Mouse (Mus musculus): ENCODE measurements around the gene Fermt1. TPM values are rescaled to one million over a fixed set of nuclear protein-coding genes. Genes with fewer than 3 reads are reported as not detected.

The Fermt1 gene
- polyA plus RNA-seq, 1 experiment from 2014 or later = 0.04 TPM

DNA sequence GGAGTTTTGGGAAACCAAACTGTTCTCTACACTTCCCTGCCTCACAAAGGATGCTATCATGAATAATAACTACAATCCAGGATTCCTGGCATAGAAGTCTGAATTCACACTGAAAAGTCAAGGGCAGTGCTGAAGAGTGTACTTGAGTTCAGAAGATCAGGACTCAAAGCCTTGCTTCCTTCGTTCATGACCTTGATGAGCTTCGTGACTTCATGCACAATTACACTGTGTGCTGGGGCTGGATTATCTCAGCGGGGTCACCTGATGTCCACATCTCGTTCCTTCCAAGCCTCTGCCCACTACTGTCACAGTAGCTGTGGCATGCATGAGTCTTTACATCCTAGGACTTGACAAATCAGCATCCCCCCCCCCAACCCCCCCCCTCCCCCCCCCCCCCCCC is 44.1 kb downstream of the Fermt1 start:
- Histone ChIP-seq H3K9me3 (ENCODE audit: control insufficient read depth, low read length) (no peaks in the 10 kb centered on the region; the same call in 1 of the 2 replicates), H3K27me3 (replicated peaks; ENCODE audit: control insufficient read depth, insufficient read depth, low read length) (no peaks in the 10 kb centered on the region), H3K4me2 (ENCODE audit: low read length) (no peak overlapping the region), H3K9ac (ENCODE audit: low read depth, low read length) (no peak overlapping the region), H3K4me3 (ENCODE audit: low read length) (no peak overlapping the region), H3K4me1 (ENCODE audit: control insufficient read depth, insufficient read depth, low read depth, low read length) (no peaks in the 10 kb centered on the region), H3K36me3 (ENCODE audit: control insufficient read depth, insufficient read depth, low read length) (no peaks in the 10 kb centered on the region), H3K27ac (ENCODE audit: low read depth, low read length) (no peak overlapping the region)
- no peak for ATAC-seq
- WGBS = 82% methylated on average over 4 of the region's 4 CpGs

DNA sequence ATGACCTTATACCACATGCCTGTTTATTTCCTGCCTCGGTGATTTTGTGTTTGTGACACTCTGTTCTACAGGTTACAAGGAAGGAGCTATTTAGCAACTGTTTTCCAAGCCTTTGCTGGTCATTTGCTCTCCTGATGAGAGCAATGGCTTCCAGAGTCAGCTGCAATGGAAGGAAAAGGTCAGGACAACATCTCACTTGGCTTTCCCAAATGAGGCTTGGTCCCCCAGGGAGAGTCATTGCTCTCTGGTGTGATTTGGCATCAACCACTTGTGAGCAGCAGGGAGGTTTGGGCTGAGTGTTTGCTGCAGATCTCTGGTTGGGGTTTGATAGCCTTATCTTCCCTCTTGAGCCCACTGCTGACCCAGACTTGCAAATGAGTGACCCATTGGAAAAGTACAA is 45.1 kb downstream of the Fermt1 start:
- Histone ChIP-seq H3K4me2 (ENCODE audit: low read length) (no peak overlapping the region), H3K9me3 (ENCODE audit: control insufficient read depth, low read length) (no peaks in the 10 kb centered on the region), H3K4me1 (ENCODE audit: control insufficient read depth, insufficient read depth, low read depth, low read length) (no peaks in the 10 kb centered on the region), H3K4me3 (ENCODE audit: low read length) (no peak overlapping the region), H3K27me3 (replicated peaks; ENCODE audit: control insufficient read depth, insufficient read depth, low read length) (no peaks in the 10 kb centered on the region), H3K27ac (ENCODE audit: low read depth, low read length) (no peak overlapping the region), H3K9ac (ENCODE audit: low read depth, low read length) (no peak overlapping the region), H3K36me3 (ENCODE audit: control insufficient read depth, insufficient read depth, low read length) (no peaks in the 10 kb centered on the region)
- ATAC-seq = no peak
- 81% methylated on average over 1 of the region's 1 CpGs for WGBS

- H3K4me2 ChIP-seq (ENCODE audit: low read length) = no peak overlapping the region
- WGBS = 75% methylated on average over 1 of the region's 1 CpGs
- no peak overlapping the region for H3K9ac ChIP-seq (ENCODE audit: low read depth, low read length)
- no peak overlapping the region for H3K4me3 ChIP-seq (ENCODE audit: low read length)
- H3K9me3 ChIP-seq (ENCODE audit: control insufficient read depth, low read length) = no peaks in the 10 kb centered on the region
- no peak for ATAC-seq
- H3K4me1 ChIP-seq (ENCODE audit: control insufficient read depth, insufficient read depth, low read depth, low read length) = no peaks in the 10 kb centered on the region
- H3K27ac ChIP-seq (ENCODE audit: low read depth, low read length) = no peak overlapping the region
- no peaks in the 10 kb centered on the region for H3K27me3 ChIP-seq (replicated peaks; ENCODE audit: control insufficient read depth, insufficient read depth, low read length)
- H3K36me3 ChIP-seq (ENCODE audit: control insufficient read depth, insufficient read depth, low read length) = no peaks in the 10 kb centered on the region
Measured at GRCm38 (mm10) chr2:132898211-132898610, 47.5 kb downstream of the Fermt1 start.

DNA sequence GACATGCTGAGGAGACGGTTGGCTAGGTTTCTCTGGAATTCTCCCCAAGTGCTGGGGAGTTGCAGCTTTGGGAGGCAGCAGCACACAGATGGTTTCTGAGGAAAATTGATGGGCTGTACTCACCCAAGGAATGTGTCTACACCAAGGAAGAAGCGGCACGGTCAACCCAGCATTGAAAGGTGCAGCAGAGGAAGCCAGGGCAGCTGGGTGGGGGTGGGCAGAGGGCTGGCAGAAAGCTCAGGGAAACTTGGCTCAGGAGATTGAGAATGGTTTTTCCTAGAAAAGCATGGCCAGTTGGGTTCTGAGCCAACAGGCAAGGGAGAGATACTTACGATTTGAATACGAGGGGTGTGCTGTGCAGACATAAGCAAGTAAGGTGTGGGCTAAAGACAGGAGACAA is 51.9 kb downstream of the Fermt1 start:
- Histone ChIP-seq H3K4me3 (ENCODE audit: low read length) (no peak overlapping the region), H3K4me2 (ENCODE audit: low read length) (no peak overlapping the region), H3K27me3 (replicated peaks; ENCODE audit: control insufficient read depth, insufficient read depth, low read length) (no peaks in the 10 kb centered on the region), H3K9ac (ENCODE audit: low read depth, low read length) (no peak overlapping the region; the same call in 1 of the 2 replicates), H3K9me3 (ENCODE audit: control insufficient read depth, low read length) (no peaks in the 10 kb centered on the region), H3K4me1 (ENCODE audit: control insufficient read depth, insufficient read depth, low read depth, low read length) (no peaks in the 10 kb centered on the region), H3K27ac (ENCODE audit: low read depth, low read length) (no peak overlapping the region), H3K36me3 (ENCODE audit: control insufficient read depth, insufficient read depth, low read length) (no peaks in the 10 kb centered on the region)
- ATAC-seq = no peak
- WGBS = 78% methylated on average over 5 of the region's 5 CpGs

GRCm38 (mm10) chr2:132885312-132885711 is 60.4 kb downstream of the Fermt1 start:
- Histone ChIP-seq H3K27me3 (replicated peaks; ENCODE audit: control insufficient read depth, insufficient read depth, low read length) (peaks cover 10% of the 10 kb centered on the region), H3K9me3 (ENCODE audit: control insufficient read depth, low read length) (no peaks in the 10 kb centered on the region), H3K27ac (ENCODE audit: low read depth, low read length) (no peak overlapping the region), H3K36me3 (ENCODE audit: control insufficient read depth, insufficient read depth, low read length) (no peaks in the 10 kb centered on the region), H3K9ac (ENCODE audit: low read depth, low read length) (no peak overlapping the region), H3K4me3 (ENCODE audit: low read length) (no peak overlapping the region), H3K4me1 (ENCODE audit: control insufficient read depth, insufficient read depth, low read depth, low read length) (no peaks in the 10 kb centered on the region), H3K4me2 (ENCODE audit: low read length) (no peak overlapping the region)
- ATAC-seq = no peak
- 95% methylated on average over 7 of the region's 7 CpGs for whole genome bisulfite sequencing

DNA sequence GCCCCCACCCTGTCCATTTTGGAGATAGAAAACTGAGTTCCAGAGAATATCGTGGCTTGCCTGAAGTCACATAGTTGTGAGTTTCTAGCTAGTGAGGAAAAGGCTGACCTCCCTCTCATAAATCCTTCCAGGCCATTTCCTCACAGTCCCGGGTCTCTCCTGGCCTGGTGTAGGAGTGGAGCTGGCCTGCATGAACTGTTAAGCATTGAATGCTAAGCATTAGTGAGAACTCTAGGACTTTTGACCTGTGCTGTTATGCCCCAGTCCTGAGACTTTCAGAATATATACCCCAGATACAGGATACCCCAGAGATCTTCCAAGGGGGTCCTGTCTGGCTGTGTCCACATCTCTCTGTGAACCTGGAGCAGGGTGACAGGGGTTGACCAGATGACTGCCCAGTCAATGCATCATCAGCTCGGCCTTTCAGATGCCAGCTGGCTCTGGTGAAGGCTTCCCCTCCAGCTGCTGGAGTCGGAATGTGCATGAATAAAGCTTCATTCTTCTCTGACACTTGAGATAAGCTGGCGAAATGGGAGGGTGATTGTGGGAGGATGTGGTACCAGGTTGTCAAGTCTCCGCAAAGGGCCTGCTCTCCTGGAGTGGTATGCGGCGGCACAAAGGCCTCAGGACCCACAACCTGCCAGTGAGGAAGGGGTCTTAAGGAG is 61.3 kb downstream of the Fermt1 start:
- no peak for ATAC-seq
- Histone ChIP-seq H3K9me3 (ENCODE audit: control insufficient read depth, low read length) (no peaks in the 10 kb centered on the region), H3K27me3 (replicated peaks; ENCODE audit: control insufficient read depth, insufficient read depth, low read length) (peaks cover 11% of the 10 kb centered on the region), H3K4me3 (ENCODE audit: low read length) (no peak overlapping the region), H3K4me2 (ENCODE audit: low read length) (no peak overlapping the region), H3K4me1 (ENCODE audit: control insufficient read depth, insufficient read depth, low read depth, low read length) (peaks cover 4% of the 10 kb centered on the region; the same call in 1 of the 2 replicates), H3K27ac (ENCODE audit: low read depth, low read length) (no peak overlapping the region), H3K9ac (ENCODE audit: low read depth, low read length) (no peak overlapping the region), H3K36me3 (ENCODE audit: control insufficient read depth, insufficient read depth, low read length) (no peaks in the 10 kb centered on the region)
- WGBS = 78% methylated on average over 8 of the region's 8 CpGs

GRCm38 (mm10) chr2:132880844-132881645 is 64.7 kb downstream of the Fermt1 start, which contains the start of gene Lrrn4:
Lrrn4 (minus strand) TSS chr2:132880891.
- no peaks in the 10 kb centered on the region for H3K9me3 ChIP-seq (ENCODE audit: control insufficient read depth, low read length)
- peaks cover 7% of the 10 kb centered on the region; the same call in 1 of the 2 replicates for H3K4me1 ChIP-seq (ENCODE audit: control insufficient read depth, insufficient read depth, low read depth, low read length)
- peak within 1 kb of the TSS; percentile 45 for H3K4me3 ChIP-seq (ENCODE audit: low read length)
- WGBS = 9% methylated on average over 12 of the region's 12 CpGs
- H3K4me2 ChIP-seq (ENCODE audit: low read length) = peak within 1 kb of the TSS; percentile 67
- ATAC-seq = no peak
- H3K27me3 ChIP-seq (replicated peaks; ENCODE audit: control insufficient read depth, insufficient read depth, low read length) = peaks cover 19% of the 10 kb centered on the region
- H3K27ac ChIP-seq (ENCODE audit: low read depth, low read length) = no peak within 1 kb of the TSS
- no peaks in the 10 kb centered on the region for H3K36me3 ChIP-seq (ENCODE audit: control insufficient read depth, insufficient read depth, low read length)
- peak within 1 kb of the TSS; percentile 45 for H3K9ac ChIP-seq (ENCODE audit: low read depth, low read length)

GRCm38 (mm10) chr2:132879261-132880044 is 66.3 kb downstream of the Fermt1 start:
- H3K36me3 ChIP-seq (ENCODE audit: control insufficient read depth, insufficient read depth, low read length) = no peaks in the 10 kb centered on the region
- under 1% methylated on average over 55 of the region's 58 CpGs for WGBS

GRCm38 (mm10) chr2:132876991-132877390 is 68.7 kb downstream of the Fermt1 start:
- H3K27me3 ChIP-seq (replicated peaks; ENCODE audit: control insufficient read depth, insufficient read depth, low read length) = peaks cover 19% of the 10 kb centered on the region
- no peak overlapping the region for H3K4me3 ChIP-seq (ENCODE audit: low read length)
- H3K36me3 ChIP-seq (ENCODE audit: control insufficient read depth, insufficient read depth, low read length) = no peaks in the 10 kb centered on the region
- H3K27ac ChIP-seq (ENCODE audit: low read depth, low read length) = no peak overlapping the region
- H3K4me1 ChIP-seq (ENCODE audit: control insufficient read depth, insufficient read depth, low read depth, low read length) = peaks cover 7% of the 10 kb centered on the region; the same call in 1 of the 2 replicates
- ATAC-seq = no peak
- H3K9me3 ChIP-seq (ENCODE audit: control insufficient read depth, low read length) = no peaks in the 10 kb centered on the region
- WGBS = 79% methylated on average over 1 of the region's 1 CpGs
- no peak overlapping the region for H3K4me2 ChIP-seq (ENCODE audit: low read length)
- H3K9ac ChIP-seq (ENCODE audit: low read depth, low read length) = no peak overlapping the region

More at GRCm38 (mm10) chr2:132879261-132880044, 66.3 kb downstream of the Fermt1 start:
- Histone ChIP-seq H3K27ac (ENCODE audit: low read depth, low read length) (no peak overlapping the region), H3K9me3 (ENCODE audit: control insufficient read depth, low read length) (no peaks in the 10 kb centered on the region), H3K4me2 (ENCODE audit: low read length) (peak overlapping the region; percentile 67), H3K4me1 (ENCODE audit: control insufficient read depth, insufficient read depth, low read depth, low read length) (peaks cover 7% of the 10 kb centered on the region; the same call in 1 of the 2 replicates), H3K4me3 (ENCODE audit: low read length) (peak overlapping the region; percentile 45), H3K27me3 (replicated peaks; ENCODE audit: control insufficient read depth, insufficient read depth, low read length) (peaks cover 19% of the 10 kb centered on the region), H3K9ac (ENCODE audit: low read depth, low read length) (peak overlapping the region; percentile 45)
- peak; percentile 88 for ATAC-seq

All from hindbrain, embryonic 16.5 days (tissue).